Mouse (Mus musculus): ENCODE measurements at regions not wholly inside any gene's neighbourhood (a gene's known extent, or its start where the extent isn't known, plus 50 kb on each side); places are given as distances from the start of the nearest gene placed in this dataset.

DNA sequence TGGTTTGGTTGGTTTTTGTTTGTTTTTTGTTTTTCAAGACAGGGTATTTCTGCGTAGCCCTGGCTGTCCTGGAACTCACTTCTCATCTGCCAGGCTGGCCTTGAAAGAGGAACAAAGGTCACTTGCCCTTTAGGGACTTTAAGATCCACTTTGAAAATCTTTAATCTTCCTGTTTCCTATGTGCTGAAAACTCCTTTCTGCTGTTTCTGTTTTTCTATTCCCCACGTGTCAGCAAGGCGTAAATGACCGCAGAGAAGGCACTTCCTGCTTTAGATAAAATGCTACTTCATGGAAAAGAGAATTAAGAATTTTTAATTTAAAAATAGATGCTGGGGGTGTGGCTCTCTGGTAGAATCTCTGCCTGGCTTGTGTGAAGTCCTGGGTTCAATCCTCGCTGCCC lies 98.9 kb upstream of the Foxn2 start:
- TF ChIP-seq CTCF (IDR thresholded peaks at IDR 0.05; ENCODE audit: low read depth) (no peak), EP300 (optimal IDR thresholded peaks at IDR 0.05) (no peak)

Data from stomach, postnatal 0 days (tissue).